Mouse (Mus musculus): ENCODE data around the gene Tsc22d3.
"Not testable (repeated sequence)": the region's sequence is repeated elsewhere in the genome, so short reads cannot be mapped to it uniquely, and the experiment has no call there.

The Tsc22d3 gene

GRCm38 (mm10) chrX:140531356-140531755 is 69.1 kb downstream of the Tsc22d3 start:
- DNase-seq (ENCODE audit: extremely low read depth, insufficient read length, low spot score) = no peak

- DNase-seq (ENCODE audit: extremely low read depth, insufficient read length, low spot score) = no peak
Measured at GRCm38 (mm10) chrX:140530632-140531031, 69.8 kb downstream of the Tsc22d3 start.

- peak; percentile 21 for DNase-seq (ENCODE audit: extremely low read depth, insufficient read length, low spot score)
Measured at GRCm38 (mm10) chrX:140529074-140529561, 71.3 kb downstream of the Tsc22d3 start.

- DNase-seq (ENCODE audit: extremely low read depth, insufficient read length, low spot score) = no peak
Measured at GRCm38 (mm10) chrX:140527231-140527630, 73.2 kb downstream of the Tsc22d3 start.

GRCm38 (mm10) chrX:140526253-140526618 is 74.2 kb downstream of the Tsc22d3 start:
- no peak for DNase-seq (ENCODE audit: extremely low read depth, insufficient read length, low spot score)

GRCm38 (mm10) chrX:140525604-140526252 is 74.7 kb downstream of the Tsc22d3 start:
- DNase-seq (ENCODE audit: extremely low read depth, insufficient read length, low spot score) = no peak

GRCm38 (mm10) chrX:140524231-140524630 is 76.2 kb downstream of the Tsc22d3 start:
- no peak for DNase-seq (ENCODE audit: extremely low read depth, insufficient read length, low spot score)

GRCm38 (mm10) chrX:140522071-140522765 is 78.2 kb downstream of the Tsc22d3 start:
- DNase-seq (ENCODE audit: extremely low read depth, insufficient read length, low spot score) = peak; percentile 35

GRCm38 (mm10) chrX:140520146-140521102 is 80.0 kb downstream of the Tsc22d3 start:
- peak; percentile 93 for DNase-seq (ENCODE audit: extremely low read depth, insufficient read length, low spot score)

GRCm38 (mm10) chrX:140518351-140518750 is 82.1 kb downstream of the Tsc22d3 start:
- DNase-seq (ENCODE audit: extremely low read depth, insufficient read length, low spot score) = no peak

- DNase-seq (ENCODE audit: extremely low read depth, insufficient read length, low spot score) = no peak
Measured at GRCm38 (mm10) chrX:140513379-140513778, 87.1 kb downstream of the Tsc22d3 start.

- no peak for DNase-seq (ENCODE audit: extremely low read depth, insufficient read length, low spot score)
Measured at GRCm38 (mm10) chrX:140511687-140512651, 88.5 kb downstream of the Tsc22d3 start.

GRCm38 (mm10) chrX:140510696-140511429 is 89.6 kb downstream of the Tsc22d3 start:
- peak; percentile 91 for DNase-seq (ENCODE audit: extremely low read depth, insufficient read length, low spot score)

GRCm38 (mm10) chrX:140509817-140510216 is 90.6 kb downstream of the Tsc22d3 start:
- DNase-seq (ENCODE audit: extremely low read depth, insufficient read length, low spot score) = no peak

- DNase-seq (ENCODE audit: extremely low read depth, insufficient read length, low spot score) = not testable (repeated sequence)
Measured at GRCm38 (mm10) chrX:140508791-140509190, 91.7 kb downstream of the Tsc22d3 start.

- DNase-seq (ENCODE audit: extremely low read depth, insufficient read length, low spot score) = no peak
Measured at GRCm38 (mm10) chrX:140507377-140507776, 93.1 kb downstream of the Tsc22d3 start.

- DNase-seq (ENCODE audit: extremely low read depth, insufficient read length, low spot score) = no peak
Measured at GRCm38 (mm10) chrX:140506436-140507180, 93.9 kb downstream of the Tsc22d3 start.

- DNase-seq (ENCODE audit: extremely low read depth, insufficient read length, low spot score) = peak; percentile 70
Measured at GRCm38 (mm10) chrX:140505497-140506238, 94.8 kb downstream of the Tsc22d3 start.

All from 3134 (cell line).